Mouse (Mus musculus): ENCODE results near the gene Tle3. TPM values are rescaled to one million over a fixed set of nuclear protein-coding genes. Genes with fewer than 3 reads are reported as not detected.

The Tle3 gene
- polyA plus RNA-seq, 1 experiment: 205 TPM

DNA sequence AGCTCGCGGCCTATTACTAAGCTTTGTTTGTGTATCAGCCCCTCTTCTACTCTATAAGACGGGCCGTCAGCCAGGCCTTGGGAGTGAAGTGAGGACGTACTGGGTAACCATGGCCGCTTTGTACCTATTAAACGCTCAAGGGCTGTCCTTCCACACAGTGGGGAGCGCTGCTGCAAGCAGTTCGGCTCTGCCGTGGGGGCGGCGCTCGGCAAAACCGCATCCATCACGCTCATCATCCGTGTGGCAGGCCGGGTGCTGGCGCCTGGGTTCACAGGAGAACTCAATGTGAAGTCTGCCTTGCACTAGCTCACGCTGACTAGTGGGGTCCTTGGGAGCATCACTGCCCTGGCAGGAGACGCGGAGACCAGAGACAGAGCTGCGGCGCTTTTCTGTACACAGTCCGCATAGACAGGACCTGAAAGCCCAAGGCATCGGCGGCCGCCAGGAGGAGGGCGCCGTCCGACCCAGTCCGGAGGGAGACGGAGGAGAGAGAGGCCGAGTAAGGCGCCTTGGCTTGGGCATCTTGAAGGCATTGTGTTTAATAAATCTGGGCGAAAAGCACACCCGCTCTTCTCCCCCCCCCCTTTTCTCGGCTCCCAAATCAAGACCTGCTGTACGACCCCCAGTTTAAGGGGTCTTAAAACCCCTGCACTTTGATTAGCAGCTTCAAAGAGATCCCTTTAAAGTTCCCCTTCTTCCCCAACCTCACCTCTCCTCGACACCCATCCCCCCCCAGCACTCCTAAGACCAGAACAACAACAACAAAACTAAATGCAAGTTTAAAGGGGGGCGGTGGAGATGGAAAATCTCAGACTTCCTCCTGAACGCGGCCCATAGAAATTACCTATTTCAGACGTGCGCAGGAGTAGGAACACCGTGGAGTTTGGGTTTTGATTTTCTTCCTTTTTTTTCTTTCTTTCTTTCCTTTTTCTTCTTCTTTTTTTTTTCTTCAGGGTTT lies 2.6 kb upstream of the Tle3 start:
- H3K27me3 ChIP-seq (ENCODE audit: control insufficient read depth, insufficient read depth, low read length): peaks cover 4% of the 10 kb centered on the region; the same call in 1 of the 2 replicates
- H3K4me1 ChIP-seq (replicated peaks; ENCODE audit: control insufficient read depth, insufficient read depth, low read length): peaks cover 17% of the 10 kb centered on the region
- 1% methylated on average over 45 of the region's 45 CpGs for WGBS
- no peak overlapping the region for H3K27ac ChIP-seq (ENCODE audit: control insufficient read depth, insufficient read depth, low read length)
- no peaks in the 10 kb centered on the region for H3K36me3 ChIP-seq (ENCODE audit: control insufficient read depth, insufficient read depth, low read length)
- DNase-seq: peak; percentile 60
- TF ChIP-seq CTCF (IDR thresholded peaks at IDR 0.05; ENCODE audit: borderline replicate concordance, control insufficient read depth, extremely low read depth, insufficient read depth, low read length, poor library complexity): no peak
- TF ChIP-seq POLR2A (IDR thresholded peaks at IDR 0.05; ENCODE audit: control insufficient read depth, extremely low read depth, insufficient read depth, low read length, poor library complexity): no peak
- H3K4me3 ChIP-seq (ENCODE audit: control insufficient read depth, insufficient read depth, low read length): peak overlapping the region; percentile 21

DNA sequence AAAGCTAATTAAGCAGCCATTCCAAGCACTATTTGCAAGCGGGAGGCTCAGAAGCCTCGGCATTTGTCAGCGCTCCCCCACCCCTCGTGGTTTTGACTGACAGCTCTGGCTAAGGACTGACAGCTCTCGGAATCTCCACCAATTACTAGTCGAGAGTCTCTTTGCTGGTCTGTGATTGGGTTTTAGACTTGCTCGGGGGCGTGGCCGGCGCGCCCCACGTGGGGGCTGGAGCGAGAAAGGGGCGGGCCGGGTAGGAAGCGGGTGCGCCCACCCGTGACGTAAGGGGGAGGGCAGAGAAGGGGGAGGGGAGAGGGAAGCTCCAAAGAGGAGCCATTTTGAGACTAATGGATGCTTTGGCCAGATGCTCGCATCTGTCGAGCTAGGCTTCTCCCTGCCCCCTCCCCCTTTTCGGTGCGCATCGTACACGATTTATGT lies 1.7 kb upstream of the Tle3 start:
- Histone ChIP-seq H3K36me3 (ENCODE audit: control insufficient read depth, insufficient read depth, low read length) (no peaks in the 10 kb centered on the region), H3K27ac (ENCODE audit: control insufficient read depth, insufficient read depth, low read length) (peak overlapping the region; percentile 69), H3K4me1 (replicated peaks; ENCODE audit: control insufficient read depth, insufficient read depth, low read length) (peaks cover 21% of the 10 kb centered on the region), H3K4me3 (ENCODE audit: control insufficient read depth, insufficient read depth, low read length) (peak overlapping the region; percentile 58), H3K27me3 (ENCODE audit: control insufficient read depth, insufficient read depth, low read length) (peaks cover 4% of the 10 kb centered on the region; the same call in 1 of the 2 replicates)
- peak; percentile 99 for DNase-seq
- whole genome bisulfite sequencing: under 1% methylated on average over 25 of the region's 25 CpGs
- TF ChIP-seq CTCF (IDR thresholded peaks at IDR 0.05; ENCODE audit: borderline replicate concordance, control insufficient read depth, extremely low read depth, insufficient read depth, low read length, poor library complexity) (peak; percentile 65; the same call in 1 of the 2 replicates), POLR2A (IDR thresholded peaks at IDR 0.05; ENCODE audit: control insufficient read depth, extremely low read depth, insufficient read depth, low read length, poor library complexity) (peak; percentile 68)

DNA sequence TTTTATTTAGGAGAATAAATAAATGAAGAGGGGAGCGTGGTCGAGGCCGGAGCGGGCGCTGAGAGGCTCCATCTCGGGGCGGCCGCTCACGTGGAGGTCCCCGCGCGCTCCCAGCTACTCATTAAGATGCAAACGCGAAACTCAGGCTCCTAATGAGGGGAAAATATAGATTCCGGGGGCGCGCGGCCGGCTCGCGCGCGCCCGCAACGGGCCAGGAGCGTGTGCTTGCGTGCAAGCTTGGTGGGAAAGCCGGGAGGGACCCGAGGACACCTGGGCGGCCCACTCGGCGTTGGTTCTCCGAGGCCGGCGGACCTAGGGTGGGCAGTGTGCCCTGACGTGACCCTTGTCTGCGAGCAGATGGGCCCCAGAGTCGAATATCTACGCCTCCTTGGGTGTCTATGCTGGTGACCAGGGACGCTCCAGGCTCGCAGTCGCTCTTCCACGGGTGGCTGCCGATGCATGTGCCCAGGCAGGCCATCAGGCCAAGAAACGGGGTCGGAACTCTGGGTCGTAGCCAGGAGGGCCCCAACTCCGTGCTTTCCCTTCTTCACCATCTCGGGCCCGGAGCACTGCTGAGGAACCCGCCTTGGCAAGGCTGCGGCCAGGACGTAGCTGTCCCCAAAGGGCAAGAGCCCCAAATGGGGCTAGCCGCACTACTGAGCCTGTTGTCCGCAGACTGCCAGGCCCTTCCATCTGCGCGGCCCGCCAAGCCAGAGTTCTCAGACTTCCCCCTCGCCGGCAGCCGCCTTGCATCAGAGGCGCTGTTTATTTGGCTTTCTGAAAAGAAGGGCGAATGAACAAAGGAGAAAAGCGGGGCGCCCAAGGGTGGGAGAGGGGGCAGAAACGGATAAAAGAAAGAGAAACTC lies 1.0 kb upstream of the Tle3 start:
- peak overlapping the region; percentile 58 for H3K4me3 ChIP-seq (ENCODE audit: control insufficient read depth, insufficient read depth, low read length)
- H3K27me3 ChIP-seq (ENCODE audit: control insufficient read depth, insufficient read depth, low read length): peaks cover 4% of the 10 kb centered on the region; the same call in 1 of the 2 replicates
- TF ChIP-seq CTCF (IDR thresholded peaks at IDR 0.05; ENCODE audit: borderline replicate concordance, control insufficient read depth, extremely low read depth, insufficient read depth, low read length, poor library complexity) (no peak), POLR2A (IDR thresholded peaks at IDR 0.05; ENCODE audit: control insufficient read depth, extremely low read depth, insufficient read depth, low read length, poor library complexity) (no peak)
- H3K36me3 ChIP-seq (ENCODE audit: control insufficient read depth, insufficient read depth, low read length): peaks cover 3% of the 10 kb centered on the region; the same call in 1 of the 2 replicates
- H3K27ac ChIP-seq (ENCODE audit: control insufficient read depth, insufficient read depth, low read length): peak overlapping the region; percentile 69
- DNase-seq: peak; percentile 63
- H3K4me1 ChIP-seq (replicated peaks; ENCODE audit: control insufficient read depth, insufficient read depth, low read length): peaks cover 23% of the 10 kb centered on the region
- WGBS: under 1% methylated on average over 66 of the region's 66 CpGs

DNA sequence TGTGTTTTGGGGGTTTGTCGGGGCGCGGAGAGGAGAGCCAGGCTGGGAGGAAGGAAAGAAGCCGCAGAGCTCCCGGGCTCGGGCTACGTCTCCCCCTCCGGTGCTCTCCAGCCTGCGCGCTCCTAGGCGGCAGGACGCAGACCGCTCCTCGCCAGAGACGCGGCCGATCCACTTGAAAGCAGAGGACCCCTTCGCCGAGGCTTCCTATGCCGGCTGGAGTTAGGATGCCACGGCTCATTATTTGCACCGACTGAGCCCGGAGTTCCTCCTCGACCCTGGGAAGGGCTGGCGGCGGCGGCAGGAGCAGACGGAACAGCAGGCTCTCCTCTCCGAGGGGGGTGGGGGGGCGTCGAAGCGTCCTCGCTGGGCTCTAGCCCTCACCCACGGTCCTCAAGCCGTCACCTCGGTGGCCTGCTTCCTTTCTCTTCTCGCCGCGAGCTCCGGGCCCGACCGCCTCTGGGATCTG lies 377 bp downstream of the Tle3 start:
- H3K27me3 ChIP-seq (ENCODE audit: control insufficient read depth, insufficient read depth, low read length): peaks cover 4% of the 10 kb centered on the region; the same call in 1 of the 2 replicates
- TF ChIP-seq CTCF (IDR thresholded peaks at IDR 0.05; ENCODE audit: borderline replicate concordance, control insufficient read depth, extremely low read depth, insufficient read depth, low read length, poor library complexity) (no peak), POLR2A (IDR thresholded peaks at IDR 0.05; ENCODE audit: control insufficient read depth, extremely low read depth, insufficient read depth, low read length, poor library complexity) (no peak)
- under 1% methylated on average over 42 of the region's 42 CpGs for WGBS
- peaks cover 35% of the 10 kb centered on the region for H3K4me1 ChIP-seq (replicated peaks; ENCODE audit: control insufficient read depth, insufficient read depth, low read length)
- DNase-seq: no peak
- peaks cover 4% of the 10 kb centered on the region; the same call in 1 of the 2 replicates for H3K36me3 ChIP-seq (ENCODE audit: control insufficient read depth, insufficient read depth, low read length)
- peak overlapping the region; percentile 82 for H3K4me3 ChIP-seq (ENCODE audit: control insufficient read depth, insufficient read depth, low read length)
- peak overlapping the region; percentile 48 for H3K27ac ChIP-seq (ENCODE audit: control insufficient read depth, insufficient read depth, low read length)

DNA sequence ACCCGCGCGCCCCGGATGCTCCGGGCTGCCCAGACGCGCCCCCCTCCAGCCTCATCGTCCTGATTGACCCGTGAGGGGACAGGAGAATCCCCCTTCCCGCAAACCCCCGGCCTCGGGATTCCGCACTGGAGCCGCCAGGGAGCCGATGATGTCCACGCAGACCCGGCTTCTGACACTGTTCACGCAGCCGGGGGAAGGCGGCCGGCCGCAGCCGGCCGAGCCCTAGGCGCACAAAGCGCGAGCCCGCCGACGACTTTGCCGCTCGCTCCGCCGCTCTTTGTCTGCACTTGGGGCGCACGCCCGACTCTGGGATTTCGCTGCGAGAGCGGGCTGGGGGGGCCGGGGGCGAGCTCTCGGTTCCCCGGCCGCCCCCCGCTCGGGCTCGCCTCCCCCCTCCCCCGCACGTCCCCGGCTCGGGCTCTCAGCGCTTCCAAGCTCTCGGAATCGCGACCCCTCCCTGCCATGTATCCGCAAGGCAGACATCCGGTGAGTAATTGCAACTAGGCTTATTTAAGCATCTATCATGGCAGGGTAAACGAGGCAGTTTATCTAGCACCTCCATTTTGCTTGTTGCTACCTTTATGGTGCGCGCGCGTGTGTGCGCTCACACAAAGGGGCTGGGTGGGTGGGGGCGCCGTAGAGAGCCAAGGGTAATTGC lies 939 bp downstream of the Tle3 start:
- WGBS: under 1% methylated on average over 65 of the region's 66 CpGs
- TF ChIP-seq POLR2A (IDR thresholded peaks at IDR 0.05; ENCODE audit: control insufficient read depth, extremely low read depth, insufficient read depth, low read length, poor library complexity): no peak
- no peak for TF ChIP-seq CTCF (IDR thresholded peaks at IDR 0.05; ENCODE audit: borderline replicate concordance, control insufficient read depth, extremely low read depth, insufficient read depth, low read length, poor library complexity)
- DNase-seq: peak; percentile 57
- H3K27me3 ChIP-seq (ENCODE audit: control insufficient read depth, insufficient read depth, low read length): peaks cover 4% of the 10 kb centered on the region; the same call in 1 of the 2 replicates
- H3K36me3 ChIP-seq (ENCODE audit: control insufficient read depth, insufficient read depth, low read length): peaks cover 6% of the 10 kb centered on the region; the same call in 1 of the 2 replicates
- peak overlapping the region; percentile 48; the same call in 1 of the 2 replicates for H3K27ac ChIP-seq (ENCODE audit: control insufficient read depth, insufficient read depth, low read length)
- H3K4me3 ChIP-seq (ENCODE audit: control insufficient read depth, insufficient read depth, low read length): peak overlapping the region; percentile 82
- peaks cover 39% of the 10 kb centered on the region for H3K4me1 ChIP-seq (replicated peaks; ENCODE audit: control insufficient read depth, insufficient read depth, low read length)

Data from thymus, adult 2 months (tissue).